Mouse (Mus musculus) spleen, adult 2 months (tissue): ENCODE measurements around the gene Cep83. TPM values are rescaled to one million over a fixed set of nuclear protein-coding genes. Genes with fewer than 3 reads are reported as not detected.

Source experiments
- DNase-seq, 2 experiments: peaks; one replicate each; pipeline versions ENCODE4 v3.0.0 to v3.0.0-alpha.2; 2012 to 2021; ENCODE audit warnings: low spot score in 2 of 2, low read depth in 1 of 2
- H3K27ac ChIP-seq: fragments of 200-500 bp; 2 replicates; pipeline ENCODE4 v1.5.1; 2012; ENCODE audit warnings: low read length, inconsistent platforms; ENCODE audit not compliant: insufficient read depth
- H3K27me3 ChIP-seq: fragments of 200-500 bp; 2 replicates; pipeline ENCODE4 v1.6.1; 2012; ENCODE audit warnings: mild to moderate bottlenecking, moderate library complexity, low read length, inconsistent platforms; ENCODE audit not compliant: control insufficient read depth, insufficient read depth
- H3K36me3 ChIP-seq: fragments of 200-500 bp; 2 replicates; pipeline ENCODE4 v1.6.1; 2012; ENCODE audit warnings: mild to moderate bottlenecking, low read length, inconsistent platforms; ENCODE audit not compliant: control insufficient read depth, insufficient read depth
- H3K4me1 ChIP-seq: fragments of 200-500 bp; 2 replicates; pipeline ENCODE4 v1.6.1; 2011; ENCODE audit warnings: inconsistent platforms; ENCODE audit not compliant: control insufficient read depth, insufficient read depth, insufficient read length
- H3K4me3 ChIP-seq: fragments of 200-500 bp; 2 replicates; pipeline ENCODE4 v1.5.1; 2011; ENCODE audit warnings: mild to moderate bottlenecking, inconsistent platforms; ENCODE audit not compliant: insufficient read depth, insufficient read length; ENCODE audit errors: extremely low read depth
- CTCF ChIP-seq: fragments of 200-500 bp; IDR thresholded peaks from 2 replicates; pipeline ENCODE4 v1.5.1; 2011; ENCODE audit warnings: mild to moderate bottlenecking, inconsistent platforms; ENCODE audit not compliant: insufficient read depth, insufficient read length, insufficient replicate concordance; ENCODE audit errors: extremely low read depth
- POLR2A ChIP-seq: fragments of 200-500 bp; IDR thresholded peaks from 2 replicates; pipeline ENCODE4 v1.6.1; 2011; ENCODE audit warnings: low read depth, low read length, inconsistent platforms
- WGBS: fragments of 180-500 bp; shearing (Covaris S2); methylation state at CpG from one replicate; pipeline ENCODE4 v1.1.7; 2018; 5-methylcytosine and 5-hydroxymethylcytosine counted together
- polyA plus RNA-seq: library from polyadenylated mRNA; depleted of rRNA; stranded (reverse); fragments of >200 nt; gene quantifications from 2 replicates; pipeline ENCODE4 v1.2.3, GENCODE M21; 2012

Gene Cep83
- polyA plus RNA-seq, 1 experiment = 2.0 TPM

- WGBS = 2% methylated on average over 7 of the region's 7 CpGs
- Histone ChIP-seq H3K4me1 (peaks cover 5% of the 10 kb centered on the region), H3K27ac (peak overlapping the region; percentile 82), H3K27me3 (no peaks in the 10 kb centered on the region), H3K36me3 (no peaks in the 10 kb centered on the region), H3K4me3 (peak overlapping the region; percentile 99)
- TF ChIP-seq POLR2A (no peak), CTCF (no peak)
- DNase-seq = peak in 1 of 2 experiments; percentile 25
Measured at GRCm38 (mm10) chr10:94689176-94689510, 689 bp downstream of the Cep83 start.

GRCm38 (mm10) chr10:94690376-94690775, 1.9 kb downstream of the Cep83 start:
- DNase-seq = no peak
- no peak overlapping the region for H3K27ac ChIP-seq
- TF ChIP-seq POLR2A = no peak
- no peak for TF ChIP-seq CTCF
- peaks cover 5% of the 10 kb centered on the region for H3K4me1 ChIP-seq
- H3K4me3 ChIP-seq = no peak overlapping the region
- 16% methylated on average over 1 of the region's 1 CpGs for WGBS
- H3K36me3 ChIP-seq = no peaks in the 10 kb centered on the region
- H3K27me3 ChIP-seq = no peaks in the 10 kb centered on the region

- no peak for TF ChIP-seq POLR2A
- no peak for TF ChIP-seq CTCF
- Histone ChIP-seq H3K27me3 (no peaks in the 10 kb centered on the region), H3K4me3 (no peak overlapping the region), H3K4me1 (peaks cover 5% of the 10 kb centered on the region), H3K36me3 (no peaks in the 10 kb centered on the region), H3K27ac (no peak overlapping the region)
- WGBS = 93% methylated on average over 4 of the region's 4 CpGs
- DNase-seq = no peak
Measured at GRCm38 (mm10) chr10:94692163-94692562, 3.7 kb downstream of the Cep83 start.

- Histone ChIP-seq H3K4me3 (no peak overlapping the region), H3K27ac (no peak overlapping the region), H3K4me1 (no peaks in the 10 kb centered on the region), H3K36me3 (no peaks in the 10 kb centered on the region), H3K27me3 (no peaks in the 10 kb centered on the region)
- TF ChIP-seq POLR2A (no peak), CTCF (no peak)
- 54% methylated on average over 4 of the region's 4 CpGs for WGBS
- no peak for DNase-seq
Measured at GRCm38 (mm10) chr10:94705643-94706258, 17.3 kb downstream of the Cep83 start.

GRCm38 (mm10) chr10:94706695-94707094, 18.2 kb downstream of the Cep83 start:
- H3K4me3 ChIP-seq = no peak overlapping the region
- TF ChIP-seq POLR2A (no peak), CTCF (no peak)
- H3K27ac ChIP-seq = no peak overlapping the region
- DNase-seq = no peak
- no peaks in the 10 kb centered on the region for H3K27me3 ChIP-seq
- 94% methylated on average over 2 of the region's 2 CpGs for WGBS
- no peaks in the 10 kb centered on the region for H3K4me1 ChIP-seq
- no peaks in the 10 kb centered on the region for H3K36me3 ChIP-seq

GRCm38 (mm10) chr10:94709622-94710319, 21.3 kb downstream of the Cep83 start:
- H3K27me3 ChIP-seq = no peaks in the 10 kb centered on the region
- no peak for DNase-seq
- no peak overlapping the region for H3K4me3 ChIP-seq
- TF ChIP-seq CTCF (no peak), POLR2A (no peak)
- H3K4me1 ChIP-seq = no peaks in the 10 kb centered on the region
- H3K36me3 ChIP-seq = no peaks in the 10 kb centered on the region
- no peak overlapping the region for H3K27ac ChIP-seq
- 80% methylated on average over 3 of the region's 3 CpGs for WGBS

- WGBS = 91% methylated on average over 2 of the region's 2 CpGs
- no peak overlapping the region for H3K27ac ChIP-seq
- TF ChIP-seq POLR2A = no peak
- TF ChIP-seq CTCF = no peak
Measured at GRCm38 (mm10) chr10:94710320-94710695, 21.9 kb downstream of the Cep83 start.

More at GRCm38 (mm10) chr10:94710320-94710695, 21.9 kb downstream of the Cep83 start:
- no peak for DNase-seq
- Histone ChIP-seq H3K4me1 (no peaks in the 10 kb centered on the region), H3K27me3 (no peaks in the 10 kb centered on the region), H3K36me3 (no peaks in the 10 kb centered on the region), H3K4me3 (no peak overlapping the region)
